Mouse (Mus musculus) small intestine, adult 2 months (tissue): ENCODE measurements around the gene Inpp5a.

ENCODE experiments used
- CTCF ChIP-seq: fragments of 200-500 bp; IDR thresholded peaks from 2 replicates; pipeline ENCODE4 v1.5.1; 2012; ENCODE audit warnings: low read depth, mild to moderate bottlenecking, control low read depth, inconsistent platforms, low read length, moderate library complexity, mixed read lengths; ENCODE audit not compliant: insufficient replicate concordance, insufficient read length; ENCODE audit errors: extremely low read depth
- POLR2A ChIP-seq: fragments of 200-500 bp; IDR thresholded peaks from 2 replicates; pipeline ENCODE4 v1.6.1; 2012; ENCODE audit warnings: low read depth, mild to moderate bottlenecking, control low read depth, inconsistent platforms, low read length, moderate library complexity

DNA sequence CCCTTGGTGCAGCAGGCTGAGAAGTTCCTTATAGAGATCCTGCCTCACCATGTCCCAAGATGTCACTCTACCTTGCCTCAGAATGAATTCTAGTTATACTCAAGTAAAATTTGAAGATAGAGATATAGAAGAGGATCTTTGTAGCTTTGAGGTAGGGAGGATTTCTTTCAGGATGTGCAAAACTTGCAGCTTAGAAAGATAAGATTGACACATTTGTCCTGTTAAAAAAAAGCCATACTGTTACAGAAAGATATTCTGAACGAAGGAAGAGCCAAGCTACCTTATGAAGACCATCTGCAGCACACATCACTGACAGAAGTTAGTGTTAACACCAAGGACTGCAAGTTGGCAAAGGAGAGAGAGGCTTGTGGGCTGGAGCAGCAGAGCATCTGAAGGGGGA, 90.2 kb downstream of the Inpp5a start:
- TF ChIP-seq CTCF (no peak), POLR2A (no peak)
